Mouse (Mus musculus): ENCODE measurements around the gene 1700001O22Rik. TPM values are rescaled to one million over a fixed set of nuclear protein-coding genes. Genes with fewer than 3 reads are reported as not detected.

Gene 1700001O22Rik
- 1 to 10 TPM in 1 of 2 experiments, under 1 TPM in 1; 0.96 to 1.2 TPM for total RNA-seq (2021)
- long read RNA-seq, experiment 1: 0 reads
- long read RNA-seq, experiment 2, partial matches to known transcripts: 0 of 1 reads
- long read RNA-seq, experiment 2, other reads (novel, unspliced or antisense): 1 of 1 reads

DNA sequence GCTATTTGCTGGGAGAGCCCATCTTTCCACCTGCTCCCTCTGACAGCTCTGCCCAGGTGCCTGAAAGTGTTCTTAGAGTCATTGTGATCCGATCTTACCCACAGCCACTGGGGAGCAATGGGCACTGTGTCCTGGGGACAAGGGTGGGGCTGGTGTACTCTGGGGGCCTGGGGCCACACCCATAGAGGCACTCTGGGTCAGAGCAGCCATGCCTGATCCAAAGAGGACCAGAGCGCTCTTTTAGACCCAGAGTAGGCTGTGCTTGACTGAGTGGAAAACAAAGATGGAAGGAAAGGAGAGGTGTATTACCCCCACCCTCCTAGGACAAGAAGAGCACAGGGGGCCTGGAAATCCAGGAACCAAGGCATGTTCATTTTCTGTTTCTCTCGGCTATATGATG lies at the start of gene 1700001O22Rik:
TSS of gene 1700001O22Rik (minus strand) at position 58 of the 400 bp plus-strand sequence.
- DNase-seq: no peak

DNA sequence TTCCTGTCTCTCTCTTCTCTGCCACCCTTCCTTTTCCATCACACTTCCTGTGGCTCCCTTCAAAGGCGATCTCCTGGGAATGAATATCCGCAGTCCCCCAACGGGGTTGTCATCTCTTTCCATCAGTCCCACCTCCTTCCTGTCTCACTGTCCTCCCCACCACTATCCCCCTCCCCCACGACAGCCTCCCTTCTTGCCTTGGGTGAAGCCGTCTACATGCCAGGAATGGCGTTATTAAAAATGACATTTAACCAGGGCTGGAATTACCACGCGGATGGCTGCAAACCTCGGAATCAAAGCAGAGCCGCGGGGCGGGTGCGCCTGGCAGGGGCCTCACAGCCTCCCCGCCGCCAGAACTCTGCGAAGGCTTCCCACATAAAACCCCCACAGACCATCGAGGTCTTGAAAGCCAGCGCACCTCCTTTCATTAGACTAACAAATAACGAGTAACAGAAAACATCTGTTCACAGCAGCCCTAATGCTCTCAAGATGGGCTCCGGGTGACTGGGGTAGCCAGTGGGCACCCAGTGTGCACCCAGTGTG lies 49.4 kb upstream of the 1700001O22Rik start:
- DNase-seq: no peak

DNA sequence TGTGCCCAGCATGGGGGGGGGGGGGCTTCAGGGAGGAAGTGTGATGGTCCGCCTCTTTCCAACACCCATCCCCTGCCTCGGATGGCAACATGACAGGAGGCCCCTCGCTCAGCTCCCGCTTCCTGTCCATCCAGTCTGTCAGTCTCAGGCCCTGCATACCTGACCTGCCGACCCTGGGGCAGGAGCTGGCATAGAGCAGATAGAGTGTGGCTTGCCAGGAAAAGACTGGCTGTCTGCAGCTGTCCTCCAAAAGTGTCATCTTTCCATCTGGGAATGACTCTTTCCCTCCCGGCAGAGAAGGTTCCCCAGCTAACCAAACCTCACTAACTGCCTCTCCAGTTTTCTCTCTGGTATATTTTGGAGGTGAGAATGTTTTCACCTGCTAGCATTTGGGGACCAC lies 47.1 kb upstream of the 1700001O22Rik start:
- DNase-seq: no peak

DNA sequence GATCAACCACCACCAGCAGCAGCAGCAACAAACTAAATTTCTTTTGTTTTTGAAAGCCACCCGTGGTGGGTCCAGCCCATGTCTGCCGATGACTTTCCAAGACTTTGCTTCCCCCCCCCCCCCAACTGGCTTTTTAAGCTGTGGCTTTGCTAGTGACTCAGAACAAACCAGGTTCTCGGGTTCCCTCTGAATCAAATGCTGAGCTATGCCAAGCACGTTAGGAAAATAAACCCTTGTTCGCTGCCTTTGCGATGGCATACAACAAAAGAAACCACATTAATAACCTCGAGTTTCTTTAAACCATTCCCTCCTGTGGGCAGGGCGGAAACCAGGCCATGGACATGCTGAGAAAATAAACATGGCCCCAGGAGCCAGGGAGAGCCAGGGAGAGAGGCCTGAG lies 44.7 kb upstream of the 1700001O22Rik start:
- no peak for DNase-seq

DNA sequence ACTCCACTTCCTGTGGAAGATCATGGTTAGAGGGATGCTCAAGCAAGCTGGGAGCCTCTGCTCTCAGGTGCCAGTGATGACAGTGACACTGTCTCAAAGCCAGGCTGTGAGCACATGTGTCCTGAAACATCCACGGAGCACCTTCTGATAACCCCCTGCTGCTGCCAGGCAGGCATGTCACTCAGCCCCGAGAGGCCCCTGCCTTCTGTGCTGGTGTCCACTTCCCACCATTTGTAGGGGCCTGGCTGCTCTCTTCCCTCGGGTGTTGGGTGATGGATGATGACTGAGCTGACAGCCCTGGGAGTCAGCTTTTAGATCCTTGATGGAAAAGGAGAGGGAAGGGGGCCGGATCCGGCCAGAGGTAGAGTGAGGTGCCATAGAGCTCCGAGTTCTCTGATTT lies 43.3 kb upstream of the 1700001O22Rik start:
- DNase-seq: no peak

DNA sequence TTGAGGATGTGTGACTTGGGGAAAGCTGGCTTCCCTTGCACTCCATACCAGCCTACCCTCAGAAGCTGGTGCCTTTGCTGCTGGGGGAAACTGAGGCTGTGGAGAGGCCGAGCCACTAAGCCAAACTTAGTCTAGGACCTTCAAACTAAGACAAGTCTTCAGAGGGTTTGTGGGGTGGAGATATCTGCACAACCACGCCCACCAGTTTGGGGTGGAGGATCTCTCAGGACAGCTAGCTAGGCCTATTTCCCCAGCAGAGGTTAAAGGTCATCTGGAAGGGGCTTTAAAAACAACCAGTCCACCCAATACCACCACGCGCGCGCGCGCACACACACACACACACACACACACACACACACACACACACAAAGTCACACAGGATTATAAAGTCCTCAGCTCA lies 42.8 kb upstream of the 1700001O22Rik start:
- DNase-seq: no peak

DNA sequence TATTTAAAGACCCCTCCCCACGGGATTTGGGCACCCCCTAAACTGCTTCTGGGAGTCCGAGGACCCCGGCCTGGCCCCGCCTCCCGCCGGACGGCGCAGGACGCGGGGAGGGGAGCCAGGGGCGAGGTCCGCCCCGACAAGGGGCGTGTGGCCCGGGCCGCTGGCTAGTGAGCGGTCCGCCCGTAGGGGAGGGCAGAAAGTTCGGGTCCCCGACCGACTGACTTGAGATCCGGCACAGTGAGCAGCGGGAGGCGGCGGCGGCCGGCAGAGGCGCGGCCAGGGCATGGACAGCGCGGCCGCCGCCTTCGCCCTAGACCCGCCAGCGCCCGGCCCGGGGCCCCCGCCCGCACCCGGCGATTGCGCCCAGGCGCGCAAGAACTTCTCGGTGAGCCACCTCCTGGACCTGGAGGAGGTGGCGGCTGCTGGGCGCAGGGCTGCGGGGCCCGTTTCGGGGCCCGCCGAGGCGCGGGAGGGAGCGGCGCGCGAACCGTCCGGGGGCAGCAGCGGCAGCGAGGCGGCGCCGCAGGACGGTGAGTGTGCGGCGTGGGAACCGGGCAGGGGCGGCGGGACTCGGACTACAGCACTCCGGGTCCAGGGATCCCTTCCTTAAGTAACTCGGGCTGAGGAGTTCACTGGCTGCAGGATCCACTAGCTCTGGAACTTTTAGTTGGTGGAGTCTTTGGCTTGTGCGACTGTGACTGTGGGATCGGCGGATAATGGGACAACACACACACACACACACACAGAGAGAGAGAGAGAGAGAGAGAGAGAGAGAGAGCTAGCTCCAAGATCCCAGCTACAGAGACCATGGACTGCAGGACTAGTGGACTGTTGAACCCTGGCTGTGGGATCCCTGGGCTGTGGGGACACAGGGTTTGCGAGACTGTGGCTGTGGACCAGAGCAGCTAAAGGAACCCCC lies 42.0 kb upstream of the 1700001O22Rik start:
- peak; percentile 50 for DNase-seq

DNA sequence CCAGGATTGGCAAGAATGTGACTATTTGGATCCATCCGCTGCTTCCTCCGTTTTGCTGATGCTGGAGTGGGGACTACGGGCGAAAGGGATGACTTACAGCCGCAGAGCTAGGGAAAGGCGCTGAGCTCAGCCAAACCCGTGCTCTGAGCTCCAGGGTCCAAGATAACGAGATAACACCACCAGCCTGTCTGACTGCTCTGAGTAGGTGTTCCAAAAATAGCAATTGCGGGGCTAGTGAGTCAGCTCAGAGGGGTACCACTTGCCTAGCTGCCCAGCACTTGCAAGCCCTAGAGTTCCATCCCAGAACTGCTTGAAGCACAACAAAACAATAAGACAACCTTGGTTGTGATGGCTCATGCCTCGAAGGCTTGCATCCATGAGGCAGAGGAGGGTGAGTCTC lies 39.2 kb upstream of the 1700001O22Rik start:
- DNase-seq: no peak

DNA sequence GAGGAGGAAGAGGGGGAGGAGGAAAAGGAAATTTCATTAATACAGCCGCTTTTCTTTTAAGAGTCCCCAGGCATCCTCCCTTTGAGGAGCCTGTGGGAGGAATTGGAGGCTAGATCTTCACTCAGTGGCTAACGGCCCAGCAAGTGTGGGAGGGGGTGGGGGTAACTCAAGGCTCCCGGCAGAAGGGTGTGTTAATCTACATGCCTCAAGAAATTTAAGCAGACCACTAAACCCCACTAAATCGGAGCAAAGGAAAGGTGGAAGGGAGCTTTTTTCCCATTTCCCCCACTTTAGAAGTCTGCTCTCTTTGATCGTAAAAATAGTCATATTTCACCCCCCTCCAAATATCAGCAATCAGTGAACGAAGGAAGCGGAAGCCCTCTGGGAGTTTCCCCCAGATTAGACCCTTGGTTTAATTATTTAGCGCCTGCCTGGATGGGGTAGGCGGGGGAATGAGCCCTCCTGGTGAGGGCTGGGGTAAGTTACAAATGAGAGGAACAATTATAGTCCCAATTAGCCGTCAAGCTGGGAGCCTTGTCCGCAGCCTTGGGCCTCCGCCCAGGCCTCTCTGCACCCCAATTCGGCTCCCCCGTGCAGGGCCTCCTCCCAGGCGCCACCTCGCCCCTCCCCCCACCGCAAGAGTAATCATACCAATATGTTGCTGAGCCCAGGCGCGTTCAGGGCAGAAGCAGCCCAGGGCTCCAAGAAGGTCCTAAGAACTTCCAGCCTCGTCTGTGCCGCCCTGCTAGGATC lies 33.0 kb upstream of the 1700001O22Rik start:
- DNase-seq: no peak

DNA sequence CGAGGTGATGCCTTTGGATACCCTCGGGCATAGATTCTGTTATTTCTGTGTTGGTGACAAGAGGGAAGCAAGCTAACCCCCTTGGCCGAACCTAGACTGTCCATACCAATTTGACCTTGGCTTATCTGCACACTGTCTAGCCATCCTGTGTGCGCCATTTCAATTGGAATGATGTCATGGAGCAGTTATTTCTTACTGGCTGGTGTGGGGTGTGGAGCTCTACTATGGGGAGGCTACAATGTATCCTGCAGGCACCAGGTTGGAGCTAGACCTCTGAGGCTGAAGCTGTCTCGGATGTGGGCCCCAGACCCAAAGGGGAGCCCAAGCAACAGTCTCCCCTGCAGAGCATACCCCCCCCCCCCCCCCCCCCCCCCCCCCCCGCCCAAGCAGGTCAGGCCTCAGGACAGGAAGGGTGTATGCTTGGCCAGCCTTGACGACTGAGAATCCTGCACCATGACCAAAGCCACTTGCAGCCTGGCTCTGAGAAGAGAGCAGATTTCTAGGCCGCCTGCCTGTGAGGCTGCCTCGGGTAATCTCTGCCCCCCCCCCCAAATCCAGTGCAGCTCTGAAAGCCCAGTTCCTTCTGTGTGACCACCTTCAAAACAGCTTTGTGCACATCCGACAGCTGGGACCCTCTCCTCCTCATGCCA lies 31.0 kb upstream of the 1700001O22Rik start, which contains the start of gene Prrx2:
TSS of gene Prrx2 (plus strand) at position 600 of the 650 bp plus-strand sequence.
- DNase-seq: no peak

DNA sequence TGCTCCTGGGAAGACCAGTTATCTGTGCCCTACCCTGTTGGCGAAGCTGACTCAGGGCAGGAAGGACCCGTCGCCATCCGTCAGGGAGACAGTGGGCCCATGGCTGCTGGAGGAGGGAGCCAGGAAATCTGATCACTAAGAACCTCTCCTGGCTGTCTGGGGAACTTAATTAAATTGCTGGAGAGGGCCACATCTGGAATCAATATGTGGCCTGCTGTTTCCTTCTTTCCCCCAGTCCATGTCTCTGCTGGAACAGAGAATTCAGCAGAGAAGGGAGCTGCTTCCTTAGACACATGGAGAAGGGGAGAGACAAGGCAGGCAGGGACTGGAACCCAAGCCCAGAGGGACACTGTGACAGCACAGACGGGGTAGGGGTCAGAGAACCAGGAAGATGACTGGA lies 30.2 kb upstream of the 1700001O22Rik start:
- no peak for DNase-seq

DNA sequence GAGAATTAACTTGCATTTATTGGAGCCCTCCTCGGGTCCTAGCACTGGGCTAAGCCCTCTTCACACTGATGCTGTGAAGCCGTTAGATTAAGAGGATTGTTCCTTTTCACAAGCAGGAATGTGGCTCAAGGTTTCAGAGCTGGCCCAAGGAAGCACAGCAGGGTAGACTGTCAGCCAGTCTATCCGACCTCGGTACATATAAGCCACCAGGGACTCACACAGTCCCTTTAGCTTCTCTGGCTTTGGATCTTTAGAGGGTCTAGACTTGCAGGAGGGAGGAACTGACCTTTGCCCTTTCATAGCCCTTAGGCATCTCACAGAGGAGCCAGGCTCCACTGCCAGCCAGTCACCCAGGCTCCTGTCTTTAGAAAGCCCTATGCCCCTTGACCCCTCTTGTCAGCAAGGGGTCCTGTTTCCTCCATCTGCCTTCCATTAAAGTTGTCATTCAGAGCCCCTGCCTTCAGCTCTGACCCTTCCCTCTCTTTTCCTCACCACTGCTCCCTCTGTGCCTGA lies 26.9 kb upstream of the 1700001O22Rik start, which contains the start of gene Asb6:
TSS of gene Asb6 (minus strand) at position 51 of the 513 bp plus-strand sequence.
- DNase-seq: no peak

DNA sequence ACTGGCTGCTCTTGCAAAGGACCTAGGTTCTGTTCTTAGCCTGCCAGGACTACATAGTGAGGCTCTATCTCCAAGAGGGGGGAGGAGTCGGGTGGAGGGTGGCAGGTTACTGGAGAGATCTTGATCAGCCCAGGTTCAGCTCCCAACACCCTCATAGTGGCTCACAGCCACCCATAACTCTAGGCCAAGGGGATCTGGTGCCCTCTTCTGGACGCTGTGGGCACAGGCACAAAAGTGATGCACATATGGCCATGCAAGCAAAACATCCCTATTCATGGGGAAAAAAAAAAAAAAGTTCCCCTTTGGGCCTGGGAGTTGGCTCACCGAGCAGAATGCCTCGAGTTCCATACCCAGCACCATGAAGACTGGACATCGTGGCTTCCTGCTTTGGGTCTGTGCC lies 25.9 kb upstream of the 1700001O22Rik start:
- peak; percentile 44 for DNase-seq

DNA sequence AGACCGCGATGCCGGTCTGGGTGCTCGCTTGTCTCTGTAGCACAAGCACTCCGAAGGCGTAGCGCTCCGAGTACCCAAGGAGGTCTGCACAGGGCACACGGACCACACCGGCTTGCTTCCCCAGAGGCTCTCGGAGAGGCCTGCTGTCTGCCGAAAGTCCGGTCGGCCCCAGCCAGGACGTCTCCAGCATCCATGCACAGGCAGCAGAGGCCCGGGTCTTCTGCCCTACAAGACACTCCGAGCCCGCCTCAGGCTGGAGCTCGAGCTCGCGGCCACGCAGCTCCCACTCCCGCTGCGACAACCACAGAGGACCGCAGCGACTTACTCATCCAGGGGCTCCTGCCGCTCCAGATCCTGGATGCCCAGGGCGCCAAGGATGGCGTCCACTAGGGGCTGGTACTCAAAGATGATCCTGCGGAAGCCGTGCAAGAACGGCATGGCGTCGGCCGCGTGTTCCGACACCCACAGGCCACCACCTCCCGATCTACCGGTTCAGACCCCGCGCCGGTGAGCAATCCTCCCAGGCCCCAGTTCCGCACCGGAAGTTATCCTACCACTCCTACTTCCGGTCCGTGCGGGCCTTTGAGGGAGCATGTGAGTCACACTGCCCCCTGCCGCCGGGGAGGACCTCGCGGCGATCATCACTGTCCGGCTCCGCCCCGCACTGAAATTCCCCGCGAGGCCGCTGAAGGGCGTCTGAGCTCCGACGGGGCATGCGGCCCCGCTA lies 24.5 kb upstream of the 1700001O22Rik start:
- DNase-seq: peak; percentile 99

DNA sequence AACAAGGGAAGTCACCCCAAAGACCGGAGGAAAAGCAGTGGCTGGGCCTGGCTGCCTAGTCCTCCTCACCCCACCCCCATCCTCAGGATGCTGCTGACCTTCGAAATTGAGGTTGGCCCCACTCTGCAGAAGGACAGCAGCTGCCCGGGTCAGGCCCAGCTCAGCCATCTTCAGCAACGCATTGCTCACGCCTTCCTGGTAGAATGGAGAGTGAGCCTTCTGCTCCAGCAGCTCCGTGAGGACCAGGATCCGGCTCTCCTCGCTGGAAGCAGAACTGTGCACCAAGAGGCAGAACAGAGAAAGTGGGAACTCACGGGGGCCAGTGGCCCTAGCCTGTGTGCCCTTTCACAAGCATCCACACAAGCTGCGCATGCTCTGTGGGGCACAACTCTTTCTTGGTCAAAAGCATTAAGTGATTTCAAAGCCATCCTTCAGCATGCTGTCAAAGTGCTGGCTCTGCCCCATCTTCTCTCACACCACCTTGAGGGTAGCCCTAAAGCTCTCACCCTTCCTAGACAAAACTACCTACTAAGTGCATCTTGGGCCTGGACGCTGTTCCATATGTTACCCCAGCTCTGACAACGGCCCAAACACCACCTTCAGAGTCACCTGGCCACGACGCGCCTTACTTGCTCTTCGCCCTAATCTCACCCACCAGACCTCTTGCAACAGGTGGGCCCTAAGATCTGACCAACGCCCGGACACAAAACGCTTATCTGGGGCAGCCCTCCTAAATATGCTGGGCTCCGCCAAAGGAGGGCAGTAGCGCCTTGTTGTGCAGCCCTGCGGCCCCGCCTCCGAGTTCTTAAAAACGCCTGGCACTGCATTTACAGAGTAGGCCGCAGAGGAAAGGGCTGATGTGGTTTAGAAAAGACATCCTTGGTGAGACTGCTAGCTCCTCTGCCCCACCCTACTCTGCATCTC lies 23.6 kb upstream of the 1700001O22Rik start:
- DNase-seq: peak; percentile 68

DNA sequence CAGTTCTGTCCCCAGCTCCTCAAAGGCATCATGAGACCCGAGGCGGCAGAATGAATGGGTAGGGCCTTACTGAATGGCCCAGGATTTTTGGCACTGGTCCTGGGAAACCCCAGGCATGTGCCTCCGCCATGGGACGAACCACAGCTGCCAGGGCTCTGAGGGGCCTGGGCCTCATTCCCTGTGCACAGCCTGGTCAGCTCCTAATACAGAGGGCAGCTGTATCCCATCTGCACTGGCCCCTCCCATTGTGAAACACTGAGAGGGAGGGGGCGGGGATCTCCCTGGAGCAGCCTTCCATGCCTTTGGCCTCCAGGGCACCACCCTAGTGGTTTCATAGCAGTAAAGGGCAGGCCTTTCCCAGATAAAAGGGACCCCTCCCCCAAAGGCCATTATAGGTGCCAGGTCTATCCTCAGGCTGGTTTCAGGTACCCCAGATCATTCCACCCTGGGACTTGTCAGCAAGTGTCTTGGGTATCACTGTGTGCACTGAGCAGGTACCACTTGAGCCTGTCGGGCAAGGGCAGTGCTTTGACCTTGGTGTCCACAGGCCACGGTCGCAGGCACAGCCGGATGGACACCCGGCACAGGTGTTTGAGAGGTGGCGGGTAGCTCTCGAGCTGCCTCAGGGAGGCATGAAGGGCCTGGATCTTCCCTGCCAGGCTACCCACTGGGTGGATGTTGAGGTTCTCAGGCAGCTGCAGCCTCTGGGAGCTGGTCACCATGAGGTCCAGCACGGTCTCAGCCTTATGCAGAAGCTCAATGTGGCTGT lies 20.1 kb upstream of the 1700001O22Rik start:
- peak; percentile 39 for DNase-seq

DNA sequence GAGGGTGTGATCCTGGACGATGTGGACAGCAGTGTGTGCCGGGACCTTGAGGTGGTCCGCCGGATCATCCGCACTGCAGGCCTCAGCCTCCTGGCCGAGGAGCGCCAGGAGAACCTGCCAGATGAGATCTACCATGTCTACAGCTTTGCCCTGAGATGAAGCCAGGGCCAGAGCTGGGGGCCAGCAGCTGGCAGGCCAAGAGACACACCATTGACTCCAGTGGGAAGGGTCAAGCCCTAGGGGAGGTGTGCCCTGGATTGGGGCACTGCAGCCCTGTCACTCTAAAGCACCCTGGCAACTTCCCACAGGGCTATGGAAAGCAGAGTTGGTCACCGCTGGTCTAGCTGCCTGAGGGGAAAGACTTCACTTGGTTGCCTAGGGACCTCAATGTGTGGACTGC lies 19.0 kb upstream of the 1700001O22Rik start:
- no peak for DNase-seq

DNA sequence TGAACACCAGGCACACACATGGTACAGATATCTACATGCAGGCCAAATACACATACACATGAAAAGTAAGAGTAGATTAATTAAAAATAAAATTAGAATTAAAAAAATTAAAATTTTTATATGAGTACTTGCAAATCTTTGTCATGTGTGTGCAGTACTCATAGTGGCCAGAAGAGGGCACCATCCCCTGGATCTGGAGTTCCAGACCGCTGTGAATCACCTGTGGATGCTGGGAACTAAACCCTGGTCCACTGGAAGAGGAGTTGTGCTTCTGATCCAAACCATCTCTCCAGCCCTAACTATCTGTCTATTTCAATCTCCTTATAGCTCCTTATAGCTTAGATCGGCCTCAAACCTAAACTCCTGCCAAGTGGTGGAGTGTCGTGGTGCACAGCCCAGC lies 17.6 kb upstream of the 1700001O22Rik start:
- no peak for DNase-seq

DNA sequence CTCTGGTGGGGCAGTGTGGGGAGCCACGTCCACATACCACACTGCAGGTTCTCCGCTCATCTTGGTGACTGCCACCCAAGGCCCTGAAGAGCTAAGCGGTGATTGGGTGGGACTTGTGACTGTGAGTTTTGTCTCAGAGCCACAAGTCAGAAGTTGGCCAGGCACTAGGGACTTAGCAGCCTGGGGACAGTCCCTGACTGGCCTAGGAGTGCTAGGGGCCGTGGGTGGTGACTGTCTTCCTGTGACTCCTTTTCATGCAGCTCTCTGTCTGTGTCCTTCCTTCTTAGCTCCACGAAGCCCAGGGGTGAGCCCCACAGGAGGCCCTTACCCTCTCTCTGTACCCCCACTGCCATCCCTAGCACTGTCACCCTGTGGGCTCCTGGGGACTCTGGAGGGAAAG lies 16.4 kb upstream of the 1700001O22Rik start:
- DNase-seq: no peak
